10 mouse cellular contexts compared by ENCODE assay signal in genomic region chr15:37133916-37134315, GRCm38 (mm10).
DNase-seq lines count a peak whose midpoint lies in the region; ATAC-seq and TF ChIP-seq lines count a peak whose summit lies in the region.
"Had no signal": no experiment of that assay in that cellular context is flagged by ENCODE, and none has a peak within 500 bp of the region (broad histone marks: within the 10 kb centered on the region; RNA-seq: fewer than 3 reads in every experiment).

No protein-coding gene starts in this region.

- no peak for TF ChIP-seq EP300 in liver, embryonic 14.5 days (IDR thresholded peaks at IDR 0.05; ENCODE audit: low read depth)

- no peaks in the 10 kb centered on the region for H3K9me3 ChIP-seq in liver, embryonic 14.5 days (ENCODE audit: control insufficient read depth, low read length)
- no peaks in the 10 kb centered on the region; the same call in 1 of the 2 replicates for H3K9me3 ChIP-seq in liver, embryonic 11.5 days (ENCODE audit: control insufficient read depth, low read length)
- H3K9me3 ChIP-seq in midbrain, embryonic 15.5 days = no peaks in the 10 kb centered on the region
- H3K9me3 ChIP-seq: G1E; lung, embryonic 15.5 days had no signal

- H3K27ac ChIP-seq in liver, embryonic 14.5 days = no peak overlapping the region
- no peak overlapping the region for H3K27ac ChIP-seq in liver, embryonic 11.5 days (ENCODE audit: low read depth, low read length)
- H3K27ac ChIP-seq in cortical plate, adult 2 months (ENCODE audit: insufficient read depth, low read length) = no peak overlapping the region
- no peak overlapping the region for H3K27ac ChIP-seq in midbrain, embryonic 15.5 days

- no peak overlapping the region for H3K4me3 ChIP-seq in liver, embryonic 14.5 days (ENCODE audit: insufficient read depth in 1 of 2, low read depth in 2 of 2, low read length in 2 of 2)
- no peak overlapping the region for H3K4me3 ChIP-seq in liver, embryonic 11.5 days (ENCODE audit: low read depth, low read length)
- no peak overlapping the region for H3K4me3 ChIP-seq in cortical plate, adult 2 months (ENCODE audit: insufficient read depth, low read length)
- H3K4me3 ChIP-seq in midbrain, embryonic 15.5 days = no peak overlapping the region

- H3K4me1 ChIP-seq in liver, embryonic 14.5 days (replicated peaks; ENCODE audit: control insufficient read depth in 2 of 2, insufficient read depth in 2 of 2, low read length in 1 of 2) = no peaks in the 10 kb centered on the region
- H3K4me1 ChIP-seq in liver, embryonic 11.5 days (replicated peaks; ENCODE audit: control insufficient read depth, insufficient read depth, low read length) = no peaks in the 10 kb centered on the region
- no peaks in the 10 kb centered on the region for H3K4me1 ChIP-seq in cortical plate, adult 2 months (ENCODE audit: control insufficient read depth, insufficient read depth, low read length)
- H3K4me1 ChIP-seq in midbrain, embryonic 15.5 days = peaks cover 20% of the 10 kb centered on the region

- 0 out of 2 replicates have a peak, but pooled peaks have one; percentile 4 for TF ChIP-seq CTCF in liver, embryonic 14.5 days (IDR thresholded peaks at IDR 0.05; ENCODE audit: low read depth)
- peak; percentile 56; the same call in 1 of the 2 replicates for TF ChIP-seq CTCF in cortical plate, adult 2 months (IDR thresholded peaks at IDR 0.05; ENCODE audit: extremely low read depth, insufficient read depth, low read length)

- no peaks in the 10 kb centered on the region for H3K36me3 ChIP-seq in liver, embryonic 14.5 days (replicated peaks; ENCODE audit: control insufficient read depth, insufficient read depth, low read depth)
- H3K36me3 ChIP-seq in liver, embryonic 11.5 days (ENCODE audit: control insufficient read depth, insufficient read depth, low read length) = no peaks in the 10 kb centered on the region
- H3K36me3 ChIP-seq in midbrain, embryonic 15.5 days (replicated peaks) = no peaks in the 10 kb centered on the region
- H3K36me3 ChIP-seq: G1E; lung, embryonic 15.5 days had no signal

- H3K27me3 ChIP-seq in liver, embryonic 14.5 days (ENCODE audit: control insufficient read depth, insufficient read depth, low read length) = no peaks in the 10 kb centered on the region
- H3K27me3 ChIP-seq in liver, embryonic 11.5 days (replicated peaks; ENCODE audit: control insufficient read depth, insufficient read depth, low read length) = no peaks in the 10 kb centered on the region
- H3K27me3 ChIP-seq in midbrain, embryonic 15.5 days (replicated peaks) = no peaks in the 10 kb centered on the region
- H3K27me3 ChIP-seq: lung, embryonic 15.5 days had no signal

- H3K9ac ChIP-seq in liver, embryonic 14.5 days (replicated peaks) = no peak overlapping the region
- H3K9ac ChIP-seq in liver, embryonic 11.5 days (ENCODE audit: low read depth, low read length) = no peak overlapping the region
- H3K9ac ChIP-seq in midbrain, embryonic 15.5 days = no peak overlapping the region
- H3K9ac ChIP-seq: lung, embryonic 15.5 days had no signal

- intact Hi-C loops in heart, postnatal 10 days (cut with DNase I) = loop anchor here (1.0 kb wide), 1 partner anchor 194 kb away; no protein-coding TSS in a partner anchor
- intact Hi-C loops in heart, postnatal 36 days (cut with DNase I) = loop anchor here (1.0 kb wide), 1 partner anchor 194 kb away; no protein-coding TSS in a partner anchor

- no peak for TF ChIP-seq POLR2A in cortical plate, adult 2 months (IDR thresholded peaks at IDR 0.05; ENCODE audit: extremely low read depth, insufficient read depth, low read length)

- no peak overlapping the region for H3K4me2 ChIP-seq in liver, embryonic 14.5 days (ENCODE audit: low read depth)
- H3K4me2 ChIP-seq in liver, embryonic 11.5 days = no peak overlapping the region
- no peak overlapping the region for H3K4me2 ChIP-seq in midbrain, embryonic 15.5 days

- peak; percentile 20 to 36 for DNase-seq in heart, postnatal 10 days
- no peak for DNase-seq in heart, postnatal 36 days
- no peak for DNase-seq in liver, embryonic 14.5 days (ENCODE audit: low read depth in 3 of 3, low spot score in 3 of 3)
- DNase-seq in liver, embryonic 11.5 days (ENCODE audit: low spot score) = no peak
- no peak for DNase-seq in gastrocnemius, postnatal 10 days
- no peak for DNase-seq in thymus, postnatal 0 days (ENCODE audit: low spot score)

- ATAC-seq in liver, embryonic 14.5 days (ENCODE audit: insufficient read depth) = no peak
- ATAC-seq in liver, embryonic 11.5 days (replicated peaks; ENCODE audit: low FRiP score) = no peak
- ATAC-seq in midbrain, embryonic 15.5 days (replicated peaks) = peak; percentile 80

- 44% methylated on average over 5 of the region's 5 CpGs for WGBS in liver, embryonic 14.5 days (ENCODE audit: insufficient replicate concordance)
- WGBS in liver, embryonic 11.5 days = 47% methylated on average over 5 of the region's 5 CpGs
- WGBS in midbrain, embryonic 15.5 days = 29% methylated on average over 5 of the region's 5 CpGs

Comparison
In these comparisons a context has a peak if more than half of its experiments do, and no peak if none do; other contexts are left out.
1. DNase-seq: peak in heart, postnatal 10 days (2 of 2); none in heart, postnatal 36 days (0 of 2), liver, embryonic 14.5 days (0 of 3), liver, embryonic 11.5 days (single experiment), gastrocnemius, postnatal 10 days (single experiment) and thymus, postnatal 0 days (single experiment).